Mouse (Mus musculus) heart, adult 11 months (tissue): ENCODE measurements at regions not wholly inside any gene's neighbourhood (a gene's known extent, or its start where the extent isn't known, plus 50 kb on each side); places are given as distances from the start of the nearest gene placed in this dataset.

Experiments used
- DNase-seq: peaks from one replicate; pipeline ENCODE4 v3.0.0; 2022

GRCm38 (mm10) chr6:81323690-81324089, 599.8 kb upstream of the Gcfc2 start:
- DNase-seq: no peak

GRCm38 (mm10) chr6:81363969-81364529, 559.4 kb upstream of the Gcfc2 start:
- no peak for DNase-seq

- DNase-seq: no peak
These were observed 535.0 kb upstream of the Gcfc2 start for GRCm38 (mm10) chr6:81388484-81388883.

GRCm38 (mm10) chr6:81403122-81403521, 520.3 kb upstream of the Gcfc2 start:
- DNase-seq: no peak

- no peak for DNase-seq
These were observed 509.9 kb upstream of the Gcfc2 start for GRCm38 (mm10) chr6:81413611-81414010.

DNA sequence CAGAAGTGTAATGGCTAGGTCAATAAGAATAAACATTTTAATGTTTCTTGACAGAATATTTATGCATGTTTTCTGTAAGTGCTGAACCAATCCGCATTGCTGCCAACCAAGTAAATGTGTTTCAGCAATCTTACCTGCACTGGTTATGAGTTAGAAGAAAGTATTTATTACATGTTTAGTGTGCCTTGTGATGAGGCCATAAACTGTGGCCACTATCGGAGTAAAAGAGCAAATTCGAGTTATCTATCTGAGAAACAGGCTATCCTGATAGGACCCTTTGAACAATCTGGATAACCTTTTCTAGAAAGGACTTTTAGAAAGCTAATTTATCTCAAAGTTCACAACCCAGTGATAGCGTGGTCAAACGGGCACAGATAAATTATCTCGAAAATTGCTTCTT, 488.7 kb upstream of the Gcfc2 start:
- no peak for DNase-seq

GRCm38 (mm10) chr6:81438951-81439722, 484.3 kb upstream of the Gcfc2 start:
- DNase-seq: no peak

DNA sequence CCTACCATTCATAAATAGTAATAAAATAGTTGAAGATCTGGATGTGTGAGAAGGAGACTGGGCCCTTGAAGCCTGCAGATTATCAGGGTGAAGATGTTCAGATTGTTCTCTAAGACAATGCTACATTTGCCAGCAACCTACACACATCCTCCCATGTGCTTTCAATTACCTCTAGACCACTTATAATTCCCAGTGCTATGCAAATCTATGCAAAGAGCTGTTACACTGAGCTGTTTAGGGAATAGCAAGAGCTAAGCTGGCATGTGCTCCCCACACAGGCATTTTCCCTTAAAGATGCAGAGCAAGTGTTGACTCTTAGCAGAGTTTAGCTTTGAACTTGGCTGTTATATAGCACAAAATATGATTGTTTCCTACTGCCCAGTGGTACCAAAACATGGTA, 482.1 kb upstream of the Gcfc2 start:
- no peak for DNase-seq

DNA sequence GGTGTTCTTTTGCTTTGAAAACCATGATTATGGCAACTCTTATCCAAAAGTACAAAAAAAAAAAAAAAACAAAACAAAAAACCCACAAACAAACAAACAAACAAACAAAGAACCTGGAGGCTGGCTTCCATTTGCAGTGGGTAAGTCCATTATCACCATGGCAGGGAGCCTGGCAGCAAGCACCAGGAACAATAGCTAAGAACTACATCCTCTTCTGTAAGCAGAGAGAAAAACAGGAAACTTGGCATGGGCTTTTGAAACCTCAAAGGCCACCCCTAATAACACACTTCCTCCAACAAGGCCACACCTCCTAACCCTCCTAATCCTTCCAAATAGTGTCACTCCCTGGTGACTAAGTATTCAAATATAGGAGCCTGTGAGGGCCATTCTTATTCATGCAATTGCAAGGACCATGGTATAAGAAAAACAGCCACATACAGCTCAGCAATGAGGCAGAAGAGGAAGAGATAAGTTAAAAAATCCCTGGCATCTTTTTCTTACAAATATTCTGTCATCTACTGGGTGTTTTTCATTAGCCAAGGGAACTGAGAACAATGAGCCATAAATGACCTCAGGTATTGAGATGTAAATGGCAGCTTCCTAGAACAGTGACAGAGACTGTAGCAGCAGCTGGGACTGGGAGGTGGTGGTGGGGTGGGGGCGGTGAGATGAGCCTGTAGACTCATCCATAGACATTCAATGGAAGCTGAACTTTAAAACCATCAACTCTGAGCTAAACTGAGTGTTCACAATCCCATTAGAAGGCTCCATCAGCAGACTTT, 477.3 kb upstream of the Gcfc2 start:
- DNase-seq: no peak

DNA sequence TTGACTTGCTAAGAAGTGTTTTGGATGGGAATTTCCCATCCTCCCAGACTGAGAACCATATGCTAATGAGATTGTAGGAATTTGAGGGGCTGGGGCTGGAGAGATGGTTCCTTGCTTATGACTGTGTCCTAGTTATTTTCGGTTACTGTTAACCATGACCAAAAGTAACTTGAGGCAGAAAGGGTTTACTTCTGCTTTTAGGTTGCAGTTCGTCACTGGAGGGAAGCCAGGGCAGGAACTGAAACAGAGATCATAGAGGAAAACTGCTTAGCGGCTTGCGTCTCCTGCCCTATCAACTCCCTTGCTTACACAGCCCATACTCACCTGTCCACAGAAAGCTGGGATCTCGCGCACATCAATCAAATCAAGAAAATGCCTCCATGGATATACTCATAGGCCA, 475.8 kb upstream of the Gcfc2 start:
- no peak for DNase-seq

DNA sequence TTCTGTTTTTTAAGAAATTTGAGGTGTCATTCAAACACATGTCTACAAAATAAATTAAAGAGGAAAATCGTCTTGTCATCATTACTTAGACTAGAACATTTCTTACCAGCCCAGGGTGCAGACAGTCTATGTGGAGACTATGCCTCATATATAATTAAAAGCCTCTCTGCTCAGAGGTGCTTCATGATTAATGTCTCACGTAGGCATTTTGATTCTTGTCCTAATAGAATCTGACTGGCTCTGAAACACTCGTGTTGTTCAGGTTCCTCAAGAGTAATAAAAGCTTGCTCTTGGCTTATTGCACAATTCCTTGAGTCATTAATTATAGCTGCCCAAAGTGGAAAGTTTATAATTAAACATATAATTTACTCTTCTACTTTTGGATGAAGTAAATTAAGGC, 475.1 kb upstream of the Gcfc2 start:
- DNase-seq: no peak

DNA sequence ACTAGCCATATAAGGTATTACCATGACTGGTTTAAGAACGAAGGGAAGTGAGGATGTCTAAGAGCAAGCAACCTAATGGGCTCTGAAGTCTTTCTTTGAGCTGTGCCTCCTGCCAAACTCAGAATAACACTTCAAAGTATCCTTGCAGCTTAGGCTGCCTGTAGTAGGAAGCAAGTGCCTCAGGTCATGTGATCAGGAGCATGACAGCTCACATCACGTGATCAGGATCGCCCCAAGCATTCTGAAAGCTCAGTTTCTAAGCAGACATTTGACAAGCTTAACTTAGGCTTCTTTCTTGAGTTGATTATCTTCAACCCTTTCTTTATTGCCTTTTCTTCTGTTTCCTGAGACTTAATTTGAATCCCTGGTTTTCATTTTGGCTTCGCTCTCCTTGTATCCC, 462.4 kb upstream of the Gcfc2 start:
- no peak for DNase-seq

DNA sequence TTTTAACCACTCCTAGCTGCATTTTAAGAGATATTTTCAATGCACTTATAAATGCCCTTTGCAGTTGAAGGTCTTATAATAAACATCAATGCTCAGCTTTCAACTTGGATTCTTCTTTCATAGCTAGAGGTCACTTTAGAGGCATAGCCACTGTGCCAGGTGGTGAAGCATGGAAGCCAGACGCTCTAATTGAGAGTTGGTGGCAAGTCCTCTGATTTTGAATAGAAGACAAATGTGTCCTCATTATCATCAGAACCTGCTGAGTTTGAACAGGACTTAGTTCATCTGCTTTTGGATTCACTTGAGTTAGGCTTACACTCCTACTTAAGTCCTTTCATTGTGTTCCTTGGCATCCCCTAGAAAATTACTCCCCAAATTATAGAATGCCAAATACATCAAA, 459.0 kb upstream of the Gcfc2 start:
- no peak for DNase-seq

DNA sequence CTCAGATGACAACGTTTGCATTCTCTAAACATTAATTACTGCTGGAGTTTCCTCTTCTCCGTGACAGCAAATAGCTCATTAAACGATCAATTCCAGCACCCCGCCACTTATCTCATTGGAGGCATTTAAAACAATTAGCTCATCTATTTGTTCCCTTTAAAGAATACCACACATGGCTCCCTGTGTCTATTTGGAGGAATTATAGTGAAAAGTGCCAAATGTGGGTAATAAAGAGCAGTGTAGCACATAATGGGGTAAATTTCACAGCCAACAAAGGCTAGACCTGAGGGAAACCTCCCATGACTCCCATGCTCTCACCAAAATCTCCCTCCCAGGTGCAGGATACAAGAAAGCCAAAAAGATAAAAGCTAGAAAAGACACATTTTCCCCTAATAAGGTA, 456.9 kb upstream of the Gcfc2 start:
- no peak for DNase-seq

DNA sequence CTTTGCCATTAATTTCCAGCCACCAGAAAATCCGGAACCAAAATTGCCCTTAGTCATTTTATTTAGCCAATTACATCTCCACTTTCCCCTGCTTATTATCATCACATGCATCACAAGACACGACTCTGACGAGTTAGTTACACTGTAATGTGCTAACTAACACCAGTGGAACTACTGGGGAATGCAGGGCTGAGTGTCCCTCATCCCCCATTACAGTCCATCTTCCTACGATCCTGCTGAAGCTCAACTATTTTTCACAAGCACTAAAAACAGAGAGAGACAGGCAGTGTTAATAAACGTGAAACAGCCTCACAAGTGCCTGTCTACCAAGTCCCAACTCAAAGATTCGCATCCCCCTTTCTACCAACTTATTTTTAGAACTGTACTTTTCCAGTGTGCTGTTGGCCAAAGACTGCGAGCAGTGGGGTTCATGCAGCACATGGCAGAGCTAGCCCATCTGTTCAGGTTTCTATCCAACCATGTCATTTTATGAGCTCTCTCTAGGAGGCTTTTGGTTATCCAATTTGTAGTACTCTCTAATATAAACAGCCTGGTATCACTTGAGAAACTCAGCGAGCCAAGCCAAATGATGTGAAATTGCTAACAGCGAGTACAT, 452.0 kb upstream of the Gcfc2 start:
- no peak for DNase-seq

- no peak for DNase-seq
These were observed 451.0 kb upstream of the Gcfc2 start for GRCm38 (mm10) chr6:81472506-81472905.

- no peak for DNase-seq
These were observed 448.7 kb upstream of the Gcfc2 start for GRCm38 (mm10) chr6:81474786-81475185.

DNA sequence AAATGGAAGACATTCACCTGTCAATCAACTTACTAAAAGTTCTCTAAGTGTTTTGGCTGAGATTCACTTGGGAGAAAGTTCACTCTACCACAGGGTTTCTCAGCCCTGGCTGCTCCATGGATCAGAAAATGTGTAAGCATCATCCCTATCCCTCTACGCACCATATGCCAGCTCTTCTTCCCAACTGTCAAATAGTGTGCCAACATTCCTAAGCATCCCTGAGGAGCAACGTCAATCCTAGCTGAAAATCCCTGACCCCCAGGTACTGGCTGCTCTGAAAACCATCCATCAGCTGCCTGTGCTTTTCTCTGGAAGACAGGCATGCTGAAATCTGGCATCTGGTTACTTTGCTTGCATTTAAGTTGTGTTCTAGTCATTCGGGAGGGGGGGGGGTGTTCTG, 436.5 kb upstream of the Gcfc2 start:
- DNase-seq: no peak

DNA sequence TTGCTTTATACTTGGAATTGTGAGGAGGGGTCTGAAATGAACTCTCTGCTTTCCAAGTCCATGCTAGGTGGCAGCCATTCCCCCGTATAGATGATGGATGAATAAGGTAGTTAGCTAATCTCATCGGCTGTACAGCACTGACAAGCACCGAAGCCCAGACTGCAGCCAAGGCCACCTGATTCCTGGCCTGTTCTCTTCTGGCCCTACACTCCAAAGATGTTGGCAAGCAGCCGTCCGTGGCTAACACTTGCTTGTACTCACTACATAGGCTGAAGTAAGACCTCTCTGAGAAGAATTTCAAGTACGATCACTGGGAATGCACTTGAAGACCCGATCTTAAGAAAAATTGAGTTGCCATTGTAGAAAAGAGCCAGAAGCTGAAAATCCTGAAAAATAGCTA, 427.2 kb upstream of the Gcfc2 start:
- no peak for DNase-seq

DNA sequence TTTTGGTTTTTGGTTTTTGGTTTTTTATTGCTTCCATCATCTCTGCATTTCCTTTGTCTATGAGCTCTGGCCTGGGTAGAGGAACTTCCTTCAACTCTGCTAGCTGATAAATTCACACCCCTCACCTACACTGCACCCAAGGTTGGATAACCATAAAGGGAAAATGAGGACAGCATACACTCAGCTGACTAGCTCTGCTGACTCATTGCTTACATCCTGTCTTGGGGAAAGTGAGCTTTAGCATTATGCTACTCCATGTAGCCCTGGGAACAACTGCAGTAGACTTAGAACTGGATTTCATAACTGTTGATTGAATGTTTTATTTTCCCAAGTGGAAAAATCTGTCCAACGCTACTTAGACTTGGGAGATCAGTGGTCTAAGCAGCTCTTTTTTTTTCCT, 406.3 kb upstream of the Gcfc2 start:
- DNase-seq: no peak

GRCm38 (mm10) chr6:81562260-81562659, 361.2 kb upstream of the Gcfc2 start:
- DNase-seq: no peak

DNA sequence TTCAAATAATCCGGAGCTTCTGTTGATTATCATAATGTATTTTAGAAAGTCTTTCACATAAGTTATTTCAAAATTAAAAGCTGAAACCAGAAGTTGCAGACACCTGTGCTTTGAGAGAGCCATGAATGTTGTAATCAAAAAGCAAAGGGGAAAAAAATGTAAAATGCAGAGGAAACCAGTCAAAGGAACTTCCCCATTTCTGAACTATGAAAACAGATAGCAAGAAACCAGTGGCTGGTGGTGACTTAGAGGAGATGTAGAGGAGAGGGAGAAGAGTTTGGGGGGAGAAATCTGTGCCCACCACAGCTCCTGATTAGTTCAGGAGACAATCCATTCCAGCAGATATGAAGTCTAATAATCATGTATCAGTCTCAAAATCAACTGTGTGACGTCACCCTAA, 360.3 kb upstream of the Gcfc2 start:
- DNase-seq: no peak

GRCm38 (mm10) chr6:81564295-81564694, 359.2 kb upstream of the Gcfc2 start:
- DNase-seq: no peak
